Mouse (Mus musculus) lung, postnatal 0 days (tissue): Measurements from ENCODE around the gene Mkrn2.

ENCODE experiments used
- CTCF ChIP-seq: IDR thresholded peaks from 2 replicates; pipeline ENCODE4 v1.5.1; 2016; ENCODE audit warnings: antibody characterized with exemption, mild to moderate bottlenecking
- EP300 ChIP-seq: IDR thresholded peaks from 2 replicates; pipeline ENCODE4 v1.6.1; 2016; ENCODE audit warnings: antibody characterized with exemption, mild to moderate bottlenecking, control low read depth

GRCm38 (mm10) chr6:115613793-115614192 lies 12.1 kb downstream of the Mkrn2 start:
- TF ChIP-seq CTCF (no peak), EP300 (no peak)
